9 mouse cellular contexts compared by ENCODE assay signal in the genomic region with DNA sequence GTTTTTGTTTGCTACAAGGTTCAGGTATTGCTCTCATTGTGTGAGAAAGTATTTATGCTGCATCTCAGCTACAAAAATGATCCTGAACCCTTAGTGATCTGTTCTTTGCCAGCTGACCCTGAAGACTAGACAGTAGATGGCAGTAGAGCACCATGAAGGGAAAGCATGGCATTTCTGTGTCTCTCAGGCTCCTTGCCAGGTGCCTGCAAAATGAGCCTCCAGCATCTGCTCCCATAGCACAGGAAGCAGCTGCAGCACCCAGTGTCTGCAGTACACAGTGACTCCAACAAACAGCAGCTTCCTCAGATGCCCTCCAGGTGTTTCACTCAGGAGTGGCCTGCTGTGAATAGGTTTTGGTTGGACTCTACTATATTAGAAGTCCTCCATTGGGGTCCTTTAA. TPM values are rescaled to one million over a fixed set of nuclear protein-coding genes. Genes with fewer than 3 reads are reported as not detected.
DNase-seq lines count a peak whose midpoint lies in the region; ATAC-seq and TF ChIP-seq lines count a peak whose summit lies in the region.
"Not testable (repeated sequence)": the region's sequence is repeated elsewhere in the genome, so short reads cannot be mapped to it uniquely, and the experiment has no call there.
"Had no signal": no experiment of that assay in that cellular context is flagged by ENCODE, and none has a peak within 500 bp of the region (broad histone marks: within the 10 kb centered on the region; RNA-seq: fewer than 3 reads in every experiment).

No protein-coding gene starts in this region.

- H3K27ac ChIP-seq in embryonic facial prominence, embryonic 11.5 days (replicated peaks; ENCODE audit: low read depth, low read length); heart, adult 2 months: not testable (repeated sequence)

- intact Hi-C loops in heart, adult 2 months (cut with DNase I): loop anchor here (5.0 kb wide), 1 partner anchor 372 kb away; no protein-coding TSS in a partner anchor
- intact Hi-C loops in left cerebral cortex, postnatal 4 days (cut with DNase I): loop anchor here (5.0 to 10.0 kb wide), 2 partner anchors 62 to 449 kb away; no protein-coding TSS in a partner anchor

- peak; percentile 64 for TF ChIP-seq CTCF in heart, adult 2 months (IDR thresholded peaks at IDR 0.05)

- H3K4me1 ChIP-seq in embryonic facial prominence, embryonic 11.5 days (ENCODE audit: control insufficient read depth, insufficient read depth, low read length); heart, adult 2 months (ENCODE audit: control insufficient read depth, insufficient read depth, low read length): not testable (repeated sequence)

- ATAC-seq in embryonic facial prominence, embryonic 11.5 days (replicated peaks; ENCODE audit: insufficient number of reproducible peaks, low FRiP score, low TSS enrichment, low read depth): not testable (repeated sequence)

- not testable (repeated sequence) for H3K79me2 ChIP-seq in heart, adult 2 months (replicated peaks; ENCODE audit: control insufficient read depth, insufficient read depth, low read length)

- not testable (repeated sequence) for TF ChIP-seq POLR2A in heart, adult 2 months (IDR thresholded peaks at IDR 0.05; ENCODE audit: insufficient read depth, low read depth, low read length)

- H3K9me3 ChIP-seq in embryonic facial prominence, embryonic 11.5 days (replicated peaks; ENCODE audit: control insufficient read depth, low read length): not testable (repeated sequence)

- TF ChIP-seq EP300 in heart, adult 2 months (IDR thresholded peaks at IDR 0.05; ENCODE audit: insufficient read depth, low read depth, low read length): not testable (repeated sequence)

- not testable (repeated sequence) for H3K4me3 ChIP-seq in embryonic facial prominence, embryonic 11.5 days (ENCODE audit: low read depth, low read length); heart, adult 2 months

- not testable (repeated sequence) for H3K4me2 ChIP-seq in embryonic facial prominence, embryonic 11.5 days (ENCODE audit: low read depth, low read length)

- H3K27me3 ChIP-seq in embryonic facial prominence, embryonic 11.5 days (ENCODE audit: control insufficient read depth, insufficient read depth, low read length); heart, adult 2 months (ENCODE audit: control insufficient read depth, insufficient read depth, low read length): not testable (repeated sequence)

- peak; percentile 66 for DNase-seq in A20 (ENCODE audit: low read depth, low spot score)
- peak; percentile 30 to 62 for DNase-seq in adrenal gland, postnatal 36 days
- DNase-seq in embryonic facial prominence, embryonic 11.5 days (ENCODE audit: low spot score): peak; percentile 64
- DNase-seq in heart, adult 2 months: peak; percentile 17 to 33
- DNase-seq in kidney, postnatal 10 days: peak; percentile 69
- peak; percentile 80 for DNase-seq in left cerebral cortex, postnatal 4 days
- DNase-seq in naive thymus-derived CD4-positive, alpha-beta T cell, adult 2 months (ENCODE audit: low read depth): peak; percentile 37
- peak; percentile 34 for DNase-seq in telencephalon, adult 2 months (ENCODE audit: low read depth, low spot score)

- not testable (repeated sequence) for H3K9ac ChIP-seq in embryonic facial prominence, embryonic 11.5 days (replicated peaks; ENCODE audit: low read length); heart, adult 2 months (ENCODE audit: low read depth, low read length)

- H3K36me3 ChIP-seq in embryonic facial prominence, embryonic 11.5 days (replicated peaks; ENCODE audit: control insufficient read depth, insufficient read depth, low read depth, low read length); heart, adult 2 months (ENCODE audit: control insufficient read depth, insufficient read depth, low read length): not testable (repeated sequence)

RNA-seq across cellular contexts. Expression of a gene that starts 12.9 kb away (rescaled TPM):
- not detected for total RNA-seq in adrenal gland, postnatal 36 days (2021)
- polyA plus RNA-seq in embryonic facial prominence, embryonic 11.5 days (2014; fragmentation: Nextera tagmentation; extraction: Ambion mirVana): not detected in 2 replicates
- total RNA-seq in heart, adult 2 months (2021): not detected
- not detected in 2 replicates for polyA plus RNA-seq in heart, adult 2 months (2012; rRNA removed)
- total RNA-seq in left cerebral cortex, postnatal 4 days (2021): not detected
- polyA plus RNA-seq: limb, embryonic 15.5 days had no signal

RNA-seq across cellular contexts. Expression of a gene that starts 29.4 kb away (rescaled TPM):
- not detected for total RNA-seq in adrenal gland, postnatal 36 days (2021)
- polyA plus RNA-seq in embryonic facial prominence, embryonic 11.5 days (2014; fragmentation: Nextera tagmentation; extraction: Ambion mirVana): not detected in 2 replicates
- not detected for total RNA-seq in heart, adult 2 months (2021)
- polyA plus RNA-seq in heart, adult 2 months (2012; rRNA removed): not detected in 2 replicates
- total RNA-seq in left cerebral cortex, postnatal 4 days (2021): not detected
- polyA plus RNA-seq: limb, embryonic 15.5 days had no signal

Comparison
In these comparisons a context has a peak if more than half of its experiments do, and no peak if none do; other contexts are left out.
1. DNase-seq: peak in every context shown above with its lines; median percentile 80 in left cerebral cortex, postnatal 4 days; 69 in kidney, postnatal 10 days; 66 in A20; 64 in embryonic facial prominence, embryonic 11.5 days; 46 in adrenal gland, postnatal 36 days; 37 in naive thymus-derived CD4-positive, alpha-beta T cell, adult 2 months; 34 in telencephalon, adult 2 months; 25 in heart, adult 2 months.